Mouse (Mus musculus): ENCODE data around the gene Gm45713. TPM values are rescaled to one million over a fixed set of nuclear protein-coding genes. Genes with fewer than 3 reads are reported as not detected.
"Not testable (repeated sequence)": the region's sequence is repeated elsewhere in the genome, so short reads cannot be mapped to it uniquely, and the experiment has no call there.

Gene Gm45713
- polyA plus RNA-seq, 1 experiment from 2014 or later, result 0.70 TPM

- ATAC-seq, result no peak
These were observed 19.6 kb upstream of the Gm45713 start for GRCm38 (mm10) chr7:45155590-45155989.

GRCm38 (mm10) chr7:45154993-45155514, 19.0 kb upstream of the Gm45713 start:
- Histone ChIP-seq H3K4me1 (replicated peaks; ENCODE audit: control insufficient read depth, insufficient read depth, low read length) (peaks cover 8% of the 10 kb centered on the region; the same call in 1 of the 2 replicates), H3K9me3 (ENCODE audit: control insufficient read depth) (no peaks in the 10 kb centered on the region), H3K4me2 (replicated peaks; ENCODE audit: low read depth) (peak overlapping the region; percentile 68), H3K27me3 (replicated peaks; ENCODE audit: control insufficient read depth, insufficient read depth, low read length) (no peaks in the 10 kb centered on the region), H3K4me3 (ENCODE audit: low read depth, low read length) (peak overlapping the region; percentile 72), H3K27ac (ENCODE audit: low read depth, low read length) (0 out of 2 replicates have a peak overlapping the region, but pooled peaks have one; percentile 94), H3K9ac (ENCODE audit: low read depth, low read length) (no peak overlapping the region), H3K36me3 (ENCODE audit: control insufficient read depth, insufficient read depth) (peaks cover 29% of the 10 kb centered on the region)
- TF ChIP-seq CTCF (IDR thresholded peaks at IDR 0.05; ENCODE audit: low read depth), result peak; percentile 75
- WGBS, result 67% methylated on average over 12 of the region's 12 CpGs
- peak; percentile 53 for ATAC-seq

More at GRCm38 (mm10) chr7:45155590-45155989, 19.6 kb upstream of the Gm45713 start:
- TF ChIP-seq CTCF (IDR thresholded peaks at IDR 0.05; ENCODE audit: low read depth), result no peak
- H3K4me3 ChIP-seq (ENCODE audit: low read depth, low read length), result no peak overlapping the region
- WGBS, result 84% methylated on average over 9 of the region's 9 CpGs
- no peak overlapping the region for H3K4me2 ChIP-seq (replicated peaks; ENCODE audit: low read depth)
- H3K9ac ChIP-seq (ENCODE audit: low read depth, low read length), result no peak overlapping the region
- H3K9me3 ChIP-seq (ENCODE audit: control insufficient read depth), result no peaks in the 10 kb centered on the region
- no peaks in the 10 kb centered on the region for H3K27me3 ChIP-seq (replicated peaks; ENCODE audit: control insufficient read depth, insufficient read depth, low read length)
- H3K4me1 ChIP-seq (replicated peaks; ENCODE audit: control insufficient read depth, insufficient read depth, low read length), result peaks cover 6% of the 10 kb centered on the region; the same call in 1 of the 2 replicates
- no peak overlapping the region for H3K27ac ChIP-seq (ENCODE audit: low read depth, low read length)
- H3K36me3 ChIP-seq (ENCODE audit: control insufficient read depth, insufficient read depth), result peaks cover 34% of the 10 kb centered on the region

- H3K4me1 ChIP-seq (replicated peaks; ENCODE audit: control insufficient read depth, insufficient read depth, low read length), result peaks cover 8% of the 10 kb centered on the region; the same call in 1 of the 2 replicates
- ATAC-seq, result peak; percentile 92
- H3K9me3 ChIP-seq (ENCODE audit: control insufficient read depth), result no peaks in the 10 kb centered on the region
- H3K9ac ChIP-seq (ENCODE audit: low read depth, low read length), result peak within 1 kb of the TSS; percentile 85
- TF ChIP-seq CTCF (IDR thresholded peaks at IDR 0.05; ENCODE audit: low read depth), result peak; percentile 77
- H3K27me3 ChIP-seq (replicated peaks; ENCODE audit: control insufficient read depth, insufficient read depth, low read length), result no peaks in the 10 kb centered on the region
- H3K4me2 ChIP-seq (replicated peaks; ENCODE audit: low read depth), result peak within 1 kb of the TSS; percentile 68
- 3% methylated on average over 69 of the region's 69 CpGs for WGBS
- H3K27ac ChIP-seq (ENCODE audit: low read depth, low read length), result peak within 1 kb of the TSS; percentile 94
- peak within 1 kb of the TSS; percentile 72 for H3K4me3 ChIP-seq (ENCODE audit: low read depth, low read length)
- H3K36me3 ChIP-seq (ENCODE audit: control insufficient read depth, insufficient read depth), result peaks cover 24% of the 10 kb centered on the region
These were observed 18.3 kb upstream of the Gm45713 start, which contains the start of the genes Pih1d1 and Aldh16a1 for GRCm38 (mm10) chr7:45154096-45154992. Pih1d1 (plus strand) TSS chr7:45154303. Aldh16a1 (minus strand) TSS chr7:45154584.

GRCm38 (mm10) chr7:45153586-45153985, 17.6 kb upstream of the Gm45713 start:
- ATAC-seq, result no peak
- 2% methylated on average over 5 of the region's 5 CpGs for WGBS
- Histone ChIP-seq H3K36me3 (ENCODE audit: control insufficient read depth, insufficient read depth) (peaks cover 23% of the 10 kb centered on the region), H3K9ac (ENCODE audit: low read depth, low read length) (peak overlapping the region; percentile 85), H3K27me3 (replicated peaks; ENCODE audit: control insufficient read depth, insufficient read depth, low read length) (no peaks in the 10 kb centered on the region), H3K4me2 (replicated peaks; ENCODE audit: low read depth) (peak overlapping the region; percentile 68), H3K9me3 (ENCODE audit: control insufficient read depth) (no peaks in the 10 kb centered on the region), H3K4me1 (replicated peaks; ENCODE audit: control insufficient read depth, insufficient read depth, low read length) (peaks cover 8% of the 10 kb centered on the region; the same call in 1 of the 2 replicates), H3K4me3 (ENCODE audit: low read depth, low read length) (peak overlapping the region; percentile 72), H3K27ac (ENCODE audit: low read depth, low read length) (peak overlapping the region; percentile 94)
- TF ChIP-seq CTCF (IDR thresholded peaks at IDR 0.05; ENCODE audit: low read depth), result no peak

DNA sequence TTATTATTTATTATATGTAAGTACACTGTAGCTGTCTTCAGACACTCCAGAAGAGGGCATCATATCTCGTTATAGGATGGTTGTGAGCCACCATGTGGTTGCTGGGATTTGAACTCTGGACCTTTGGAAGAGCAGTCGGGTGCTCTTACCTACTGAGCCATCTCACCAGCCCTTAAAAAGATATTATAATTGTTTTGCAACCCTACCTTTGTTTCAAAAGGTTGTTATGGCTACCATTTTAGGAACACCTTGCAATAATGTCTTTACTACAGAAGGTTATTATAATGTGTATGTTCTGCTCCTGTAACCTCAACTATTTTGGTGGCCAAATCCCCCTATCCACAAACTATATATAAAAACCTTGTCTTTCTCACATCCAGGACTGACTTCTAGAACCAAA, 17.0 kb upstream of the Gm45713 start:
- H3K36me3 ChIP-seq (ENCODE audit: control insufficient read depth, insufficient read depth), result peaks cover 24% of the 10 kb centered on the region
- H3K9me3 ChIP-seq (ENCODE audit: control insufficient read depth); H3K27ac ChIP-seq (ENCODE audit: low read depth, low read length); ATAC-seq; H3K4me1 ChIP-seq (replicated peaks; ENCODE audit: control insufficient read depth, insufficient read depth, low read length); H3K27me3 ChIP-seq (replicated peaks; ENCODE audit: control insufficient read depth, insufficient read depth, low read length); H3K4me3 ChIP-seq (ENCODE audit: low read depth, low read length): not testable (repeated sequence)
- H3K4me2 ChIP-seq (replicated peaks; ENCODE audit: low read depth), result peak overlapping the region; percentile 68
- peak; percentile 14; the same call in 1 of the 2 replicates for TF ChIP-seq CTCF (IDR thresholded peaks at IDR 0.05; ENCODE audit: low read depth)
- WGBS, result 66% methylated on average over 2 of the region's 2 CpGs
- H3K9ac ChIP-seq (ENCODE audit: low read depth, low read length), result 0 out of 2 replicates have a peak overlapping the region, but pooled peaks have one; percentile 85

DNA sequence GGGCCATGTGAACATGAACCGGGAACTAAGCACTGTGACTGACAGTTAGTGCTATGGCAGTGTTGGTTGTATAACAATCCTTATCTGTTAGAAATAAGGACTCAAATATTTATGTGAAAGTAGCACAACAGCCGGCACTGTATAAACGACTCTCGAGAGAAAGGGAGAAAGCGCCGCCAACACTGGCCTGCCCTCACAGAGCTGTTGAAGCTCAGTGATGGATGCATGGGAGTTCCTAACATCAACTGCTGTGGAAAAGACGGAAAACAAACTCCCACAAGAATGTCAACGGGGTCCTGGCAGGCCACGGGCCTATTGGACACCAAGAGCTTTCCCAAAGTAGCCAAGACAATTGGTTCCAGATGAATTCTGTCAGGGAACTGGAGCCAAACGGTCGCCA, 15.3 kb upstream of the Gm45713 start:
- ATAC-seq, result no peak
- no peak overlapping the region for H3K4me3 ChIP-seq (ENCODE audit: low read depth, low read length)
- H3K9me3 ChIP-seq (ENCODE audit: control insufficient read depth), result no peaks in the 10 kb centered on the region
- H3K9ac ChIP-seq (ENCODE audit: low read depth, low read length), result no peak overlapping the region
- peaks cover 29% of the 10 kb centered on the region for H3K36me3 ChIP-seq (ENCODE audit: control insufficient read depth, insufficient read depth)
- H3K27me3 ChIP-seq (replicated peaks; ENCODE audit: control insufficient read depth, insufficient read depth, low read length), result no peaks in the 10 kb centered on the region
- H3K27ac ChIP-seq (ENCODE audit: low read depth, low read length), result no peak overlapping the region
- 44% methylated on average over 11 of the region's 11 CpGs for WGBS
- H3K4me1 ChIP-seq (replicated peaks; ENCODE audit: control insufficient read depth, insufficient read depth, low read length), result peaks cover 8% of the 10 kb centered on the region; the same call in 1 of the 2 replicates
- no peak for TF ChIP-seq CTCF (IDR thresholded peaks at IDR 0.05; ENCODE audit: low read depth)
- H3K4me2 ChIP-seq (replicated peaks; ENCODE audit: low read depth), result no peak overlapping the region
